Comparison of ENCODE assay signal across 9 mouse cellular contexts in the genomic region with DNA sequence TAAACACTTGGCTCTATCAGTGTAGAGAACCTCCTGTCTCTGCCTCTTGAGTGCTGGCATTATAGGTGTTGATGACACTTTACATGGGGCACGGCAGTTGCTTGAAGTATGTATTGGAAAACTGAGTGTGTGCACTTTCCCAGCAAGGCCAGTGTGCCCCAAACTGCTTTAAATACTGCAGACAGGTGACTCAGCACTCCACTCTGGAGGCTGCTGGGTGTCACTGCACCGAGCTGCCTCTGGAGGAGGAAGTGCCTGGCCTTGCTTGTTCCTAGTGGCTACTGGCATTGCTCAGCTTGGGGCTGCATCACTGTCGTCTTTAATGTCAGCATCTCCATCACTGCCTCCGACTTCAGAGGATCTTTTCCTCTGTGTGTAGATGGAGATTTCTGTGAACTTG. TPM values are rescaled to one million over a fixed set of nuclear protein-coding genes. Genes with fewer than 3 reads are reported as not detected.
DNase-seq lines count a peak whose midpoint lies in the region; ATAC-seq and TF ChIP-seq lines count a peak whose summit lies in the region.
"Had no signal": no experiment of that assay in that cellular context is flagged by ENCODE, and none has a peak within 500 bp of the region (broad histone marks: within the 10 kb centered on the region; RNA-seq: fewer than 3 reads in every experiment).

No protein-coding gene starts in this region.

- peak; percentile 74 to 94 (median 93) for TF ChIP-seq CTCF in MEL (IDR thresholded peaks at IDR 0.05 in 2 of 3, conservative IDR thresholded peaks at IDR 0.05 in 1 of 3; ENCODE audit: control insufficient read depth in 1 of 3, insufficient read depth in 1 of 3, low read depth in 2 of 3, low read length in 3 of 3, poor library complexity in 1 of 3, severe bottlenecking in 1 of 3)

- no peak for TF ChIP-seq POLR2A in MEL (IDR thresholded peaks at IDR 0.05; ENCODE audit: control insufficient read depth in 1 of 2, insufficient read depth in 1 of 2, low read depth in 1 of 2, low read length in 2 of 2, poor library complexity in 1 of 2)

- H3K9ac ChIP-seq in MEL (ENCODE audit: control insufficient read depth, low read depth, low read length, poor library complexity, severe bottlenecking): peak overlapping the region; percentile 20; the same call in 1 of the 2 replicates
- H3K9ac ChIP-seq: neural tube, embryonic 13.5 days had no signal

- no peaks in the 10 kb centered on the region for H3K27me3 ChIP-seq in MEL (ENCODE audit: control insufficient read depth in 1 of 2, insufficient read depth in 2 of 2, low read length in 2 of 2)
- H3K27me3 ChIP-seq: neural tube, embryonic 13.5 days had no signal

- peak; percentile 28 to 35; a peak in 2 of 4 replicates for TF ChIP-seq EP300 in MEL (IDR thresholded peaks at IDR 0.05; ENCODE audit: low read depth in 1 of 2, low read length in 2 of 2)

- peaks cover 24% of the 10 kb centered on the region for H3K79me2 ChIP-seq in MEL (ENCODE audit: control insufficient read depth, insufficient read depth, low read length, poor library complexity)

- peak; percentile 25 to 37 for DNase-seq in layer of hippocampus, postnatal 10 days (ENCODE audit: low spot score in 2 of 2)
- DNase-seq in layer of hippocampus, adult 9-10 months (ENCODE audit: low spot score): no peak
- DNase-seq in MEL (ENCODE audit: low read depth, low spot score): peak; percentile 94
- peak; percentile 50 for DNase-seq in c-Kit-positive CD71-negative TER-119-negative erythroid progenitor cells, embryonic 14.5 days (ENCODE audit: low read depth)
- DNase-seq in lung, postnatal 25 days (ENCODE audit: low spot score): peak; percentile 47
- peak; percentile 51 for DNase-seq in testis, postnatal 10 days (ENCODE audit: low spot score)
- no peak for DNase-seq in right cerebral cortex, postnatal 36 days (ENCODE audit: low spot score in 2 of 2)

- peak; percentile 65 for TF ChIP-seq RAD21 in MEL (IDR thresholded peaks at IDR 0.05; ENCODE audit: low read depth, low read length)

- H3K27ac ChIP-seq in MEL (ENCODE audit: control insufficient read depth, low read depth, low read length): peak overlapping the region; percentile 6; the same call in 1 of the 2 replicates
- H3K27ac ChIP-seq: neural tube, embryonic 13.5 days had no signal

- H3K9me3 ChIP-seq in MEL (replicated peaks; ENCODE audit: insufficient read depth, low read length): no peaks in the 10 kb centered on the region
- H3K9me3 ChIP-seq: neural tube, embryonic 13.5 days had no signal

- peaks cover 0 to 14% of the 10 kb centered on the region in 2 experiments; a peak in 2 of 4 replicates for H3K36me3 ChIP-seq in MEL (ENCODE audit: control insufficient read depth in 1 of 2, insufficient read depth in 2 of 2, low read length in 2 of 2)
- H3K36me3 ChIP-seq: neural tube, embryonic 13.5 days had no signal

- ATAC-seq in hematopoietic stem cell, adult 5-6 weeks (replicated peaks in 1 of 2; ENCODE audit: insufficient read depth in 1 of 2, low FRiP score in 2 of 2, low TSS enrichment in 1 of 2, low read depth in 1 of 2, poor library complexity in 2 of 2, severe bottlenecking in 2 of 2): peak; percentile 78 to 80

- H3K4me3 ChIP-seq in MEL (ENCODE audit: control insufficient read depth in 1 of 2, insufficient read depth in 1 of 2, low read depth in 2 of 2, low read length in 2 of 2): peak overlapping the region in 1 of 2 experiments; percentile 26; a peak in 1 of 4 replicates
- H3K4me3 ChIP-seq: neural tube, embryonic 13.5 days had no signal

- peaks cover 5 to 18% of the 10 kb centered on the region in 2 experiments for H3K4me1 ChIP-seq in MEL (ENCODE audit: control insufficient read depth in 1 of 2, insufficient read depth in 2 of 2, low read length in 2 of 2)

TF ChIP-seq in MEL, 35 proteins besides CTCF, POLR2A, EP300 and RAD21:
- 0 out of 2 replicates have a peak, but pooled peaks have one; percentile 52 for TF ChIP-seq HCFC1 (IDR thresholded peaks at IDR 0.05; ENCODE audit: low read depth, low read length)
- no peak for TF ChIP-seq UBTF (IDR thresholded peaks at IDR 0.05; ENCODE audit: borderline replicate concordance, insufficient read depth, low read depth, low read length)
- 0 out of 2 replicates have a peak, but pooled peaks have one; percentile 33 for TF ChIP-seq ETS1 (IDR thresholded peaks at IDR 0.05; ENCODE audit: low read depth, low read length)
- no peak for TF ChIP-seq ZNF384 (IDR thresholded peaks at IDR 0.05; ENCODE audit: low read depth, low read length)
- no peak for TF ChIP-seq E2F4 (IDR thresholded peaks at IDR 0.05; ENCODE audit: borderline replicate concordance, low read depth, low read length)
- peak; percentile 42; the same call in 1 of the 2 replicates for TF ChIP-seq RCOR1 (IDR thresholded peaks at IDR 0.05; ENCODE audit: low read depth, low read length)
- TF ChIP-seq CHD1 (IDR thresholded peaks at IDR 0.05; ENCODE audit: low read depth, low read length): no peak
- TF ChIP-seq KAT2A (conservative IDR thresholded peaks at IDR 0.05; ENCODE audit: low read depth, low read length): no peak
- TF ChIP-seq ZMIZ1 (IDR thresholded peaks at IDR 0.05; ENCODE audit: low read depth, low read length): no peak
- TF ChIP-seq GABPA (IDR thresholded peaks at IDR 0.05; ENCODE audit: low read depth, low read length): no peak; the same call in 1 of the 2 replicates
- no peak; the same call in none of the 2 replicates for TF ChIP-seq TBP (IDR thresholded peaks at IDR 0.05; ENCODE audit: low read depth, low read length)
- TF ChIP-seq USF1 (IDR thresholded peaks at IDR 0.05; ENCODE audit: low read depth, low read length): peak; percentile 29; the same call in 1 of the 2 replicates
- TF ChIP-seq NELFE (IDR thresholded peaks at IDR 0.05; ENCODE audit: low read depth, low read length): no peak
- no peak for TF ChIP-seq POLR2AphosphoS5 (IDR thresholded peaks at IDR 0.05; ENCODE audit: borderline replicate concordance, low read depth, low read length)
- 0 out of 2 replicates have a peak, but pooled peaks have one; percentile 25 for TF ChIP-seq MAZ (IDR thresholded peaks at IDR 0.05; ENCODE audit: low read depth, low read length)
- TF ChIP-seq BHLHE40 (IDR thresholded peaks at IDR 0.05; ENCODE audit: borderline replicate concordance, low read depth, low read length): 0 out of 2 replicates have a peak, but pooled peaks have one; percentile 49
- 0 out of 2 replicates have a peak, but pooled peaks have one; percentile 22 for TF ChIP-seq MYB (IDR thresholded peaks at IDR 0.05; ENCODE audit: low read depth, low read length)
- TF ChIP-seq MEF2A (IDR thresholded peaks at IDR 0.05; ENCODE audit: extremely low read depth, insufficient replicate concordance, low read depth, low read length, poor library complexity, severe bottlenecking): no peak
- TF ChIP-seq CHD2 (IDR thresholded peaks at IDR 0.05; ENCODE audit: low read length): no peak
- TF ChIP-seq TAL1 (IDR thresholded peaks at IDR 0.05; ENCODE audit: low read length): no peak
- 0 out of 2 replicates have a peak, but pooled peaks have one; percentile 54 for TF ChIP-seq MXI1 (IDR thresholded peaks at IDR 0.05; ENCODE audit: low read depth, low read length)
- 0 out of 2 replicates have a peak, but pooled peaks have one; percentile 21 for TF ChIP-seq TCF12 (IDR thresholded peaks at IDR 0.05; ENCODE audit: low read depth, low read length)
- TF ChIP-seq MYC (IDR thresholded peaks at IDR 0.05; ENCODE audit: low read depth, low read length): 0 out of 2 replicates have a peak, but pooled peaks have one; percentile 41
- no peak for TF ChIP-seq USF2 (IDR thresholded peaks at IDR 0.05; ENCODE audit: borderline replicate concordance in 1 of 2, insufficient read depth in 1 of 2, low read depth in 1 of 2, low read length in 2 of 2)
- TF ChIP-seq GATA1 (IDR thresholded peaks at IDR 0.05; ENCODE audit: low read depth, low read length): no peak
- no peak for TF ChIP-seq JUND (IDR thresholded peaks at IDR 0.05; ENCODE audit: low read depth, low read length)
- peak; percentile 83 for TF ChIP-seq ELF1 (IDR thresholded peaks at IDR 0.05; ENCODE audit: low read depth, low read length)
- TF ChIP-seq MAFK (IDR thresholded peaks at IDR 0.05; ENCODE audit: borderline replicate concordance, low read depth, low read length): peak; percentile 59; the same call in 1 of the 2 replicates
- no peak for TF ChIP-seq POLR2AphosphoS2 (IDR thresholded peaks at IDR 0.05; ENCODE audit: low read length)
- no peak for TF ChIP-seq NRF1 (IDR thresholded peaks at IDR 0.05; ENCODE audit: insufficient read depth, low read depth, low read length, poor library complexity, severe bottlenecking)
- TF ChIP-seq MAX (IDR thresholded peaks at IDR 0.05; ENCODE audit: low read length): peak; percentile 64
- peak; percentile 86 for TF ChIP-seq SMC3 (IDR thresholded peaks at IDR 0.05; ENCODE audit: low read depth, low read length)
- TF ChIP-seq ZKSCAN1 (IDR thresholded peaks at IDR 0.05; ENCODE audit: low read depth, low read length): no peak
- TF ChIP-seq ZC3H11A (IDR thresholded peaks at IDR 0.05; ENCODE audit: low read depth, low read length): peak; percentile 62
- TF ChIP-seq SIN3A (IDR thresholded peaks at IDR 0.05; ENCODE audit: low read length): peak; percentile 70; the same call in 1 of the 2 replicates

RNA-seq across cellular contexts. Expression of gene Adar, which starts 12.2 kb away (rescaled TPM):
- total RNA-seq in layer of hippocampus, postnatal 10 days (2021): 10 to 100 TPM; 82.7 to 85.8 TPM
- 26.1 and 26.7 TPM in 2 replicates for total RNA-seq in MEL (2012; rRNA removed)
- polyA plus RNA-seq in MEL (2012; ENCODE audit: insufficient read depth in 1 of 2, insufficient read length in 2 of 2, low read depth in 1 of 2, low replicate concordance in 2 of 2, missing spikeins in 1 of 2): 100 to 1,000 TPM in 1 of 2 experiments, 10 to 100 TPM in 1; 45.1 to 124 TPM
- 34.2 and 56.2 TPM in 2 replicates for total RNA-seq in hematopoietic stem cell, adult 5-6 weeks (2017)

RNA-seq across cellular contexts. Expression of gene Chrnb2, which starts 37.4 kb away (rescaled TPM):
- 10 to 100 TPM; 26.3 to 26.4 TPM for total RNA-seq in layer of hippocampus, postnatal 10 days (2021)
- 0.98 and 1.6 TPM in 2 replicates for total RNA-seq in MEL (2012; rRNA removed)
- polyA plus RNA-seq in MEL (2012; ENCODE audit: insufficient read depth in 1 of 2, insufficient read length in 2 of 2, low read depth in 1 of 2, low replicate concordance in 2 of 2, missing spikeins in 1 of 2): 1 to 10 TPM in 1 of 2 experiments, not detected in 1; 4.0 TPM
- 0.40 and 0.50 TPM in 2 replicates for total RNA-seq in hematopoietic stem cell, adult 5-6 weeks (2017)

RNA-seq across cellular contexts. Expression of gene Ube2q1, which starts 46.4 kb away (rescaled TPM):
- total RNA-seq in layer of hippocampus, postnatal 10 days (2021): 10 to 100 TPM; 78.9 to 80.0 TPM
- 72.6 and 73.8 TPM in 2 replicates for total RNA-seq in MEL (2012; rRNA removed)
- polyA plus RNA-seq in MEL (2012; ENCODE audit: insufficient read depth in 1 of 2, insufficient read length in 2 of 2, low read depth in 1 of 2, low replicate concordance in 2 of 2, missing spikeins in 1 of 2): 100 to 1,000 TPM in 1 of 2 experiments, 10 to 100 TPM in 1; 89.0 to 162 TPM
- total RNA-seq in hematopoietic stem cell, adult 5-6 weeks (2017): 105 and 125 TPM in 2 replicates

Comparison
In these comparisons a context has a peak if more than half of its experiments do, and no peak if none do; other contexts are left out.
1. DNase-seq: peak in layer of hippocampus, postnatal 10 days (2 of 2), MEL (single experiment), c-Kit-positive CD71-negative TER-119-negative erythroid progenitor cells, embryonic 14.5 days (single experiment), lung, postnatal 25 days (single experiment) and testis, postnatal 10 days (single experiment); none in layer of hippocampus, adult 9-10 months (single experiment) and right cerebral cortex, postnatal 36 days (0 of 2).
2. RNA of gene Chrnb2, which starts 37.4 kb away (total RNA-seq): 26.3 to 26.4 TPM in layer of hippocampus, postnatal 10 days; 0.98 to 1.6 TPM in MEL and 0.40 to 0.50 TPM in hematopoietic stem cell, adult 5-6 weeks; every median in the first group is over 10 times any median in the second.